Mouse (Mus musculus): Measurements from ENCODE around the gene C7.

- TF ChIP-seq CTCF (IDR thresholded peaks at IDR 0.05; ENCODE audit: insufficient read depth, low read length) (no peak), POLR2A (IDR thresholded peaks at IDR 0.05; ENCODE audit: borderline replicate concordance, extremely low read depth, low read depth, low read length) (no peak)
These were observed 17.7 kb upstream of the C7 start for GRCm38 (mm10) chr15:5081235-5081634.

Measured in lung, adult 2 months (tissue).